Mouse (Mus musculus): ENCODE data around the gene Lurap1l. TPM values are rescaled to one million over a fixed set of nuclear protein-coding genes. Genes with fewer than 3 reads are reported as not detected.

The Lurap1l gene
- polyA plus RNA-seq (2012; rRNA removed; ENCODE audit: low replicate concordance) = 10.3 and 17.1 TPM in 2 replicates

GRCm38 (mm10) chr4:80910481-80910870 lies at the start of gene Lurap1l:
Lurap1l (plus strand) TSS chr4:80910646.

Other genes with a start within 250 kb of the Lurap1l start
- not detected in 2 replicates for gene Tyrp1, start 76.5 kb upstream of the Lurap1l start, polyA plus RNA-seq (2012; rRNA removed; ENCODE audit: low replicate concordance)